ENCODE assay signal across 17 mouse cellular contexts in the genomic region with DNA sequence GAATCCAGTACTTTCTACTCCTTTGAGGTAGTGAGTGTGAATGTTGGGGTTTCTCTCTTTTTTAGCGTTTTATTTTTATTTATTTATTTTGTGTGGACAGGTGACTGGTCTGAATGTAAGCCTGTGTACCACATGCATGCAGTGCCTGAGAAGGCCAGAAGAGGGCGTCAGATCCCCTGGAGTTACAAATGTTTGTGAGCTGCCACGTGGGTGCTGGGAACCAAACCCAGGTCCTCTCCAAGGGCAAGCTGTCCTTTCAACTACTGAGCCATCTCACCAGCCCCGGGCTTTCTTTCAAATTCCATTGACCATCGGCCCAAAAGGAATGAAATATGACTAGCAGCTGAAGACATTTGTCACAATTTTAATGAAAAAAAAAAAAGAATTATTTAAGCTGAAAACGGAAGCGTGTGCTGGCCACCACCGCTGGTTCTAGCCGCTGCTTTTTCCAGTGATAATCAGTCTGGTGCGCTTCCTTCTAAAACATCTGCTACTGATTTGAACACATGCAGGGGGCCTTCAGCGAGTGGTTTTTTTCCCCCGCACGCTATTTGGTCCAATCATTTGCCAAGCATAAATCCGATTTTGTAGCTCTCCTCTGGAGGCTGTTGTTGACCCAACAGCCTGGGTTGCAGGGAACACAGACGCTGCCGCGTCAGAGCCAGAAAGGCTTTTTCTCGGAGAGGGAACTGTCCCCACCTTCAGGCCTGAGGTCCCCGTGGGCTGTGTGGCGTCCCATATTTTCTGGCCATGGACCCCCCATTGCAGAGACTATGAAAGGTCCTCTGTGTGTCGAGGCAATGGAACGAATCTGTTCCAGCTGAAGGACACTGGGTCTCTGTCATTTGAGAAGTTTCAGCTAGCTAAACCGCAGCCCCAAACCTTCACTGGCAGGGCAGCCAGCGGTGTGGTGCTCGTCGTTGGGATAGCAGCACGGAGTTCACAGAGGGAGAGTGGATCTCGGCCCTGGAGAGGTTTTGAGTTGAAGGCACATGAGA. TPM values are rescaled to one million over a fixed set of nuclear protein-coding genes. Genes with fewer than 3 reads are reported as not detected.
DNase-seq lines count a peak whose midpoint lies in the region; ATAC-seq and TF ChIP-seq lines count a peak whose summit lies in the region.
"Had no signal": no experiment of that assay in that cellular context is flagged by ENCODE, and none has a peak within 500 bp of the region (broad histone marks: within the 10 kb centered on the region; RNA-seq: fewer than 3 reads in every experiment).

No protein-coding gene starts in this region.

- ATAC-seq in liver, embryonic 14.5 days (ENCODE audit: insufficient read depth), result no peak
- ATAC-seq in liver, postnatal 0 days, result no peak
- ATAC-seq in Patski, result no peak
- ATAC-seq in limb, embryonic 13.5 days (ENCODE audit: low FRiP score, low read depth), result no peak
- ATAC-seq: CD4-positive, CD25-positive, alpha-beta regulatory T cell, adult 4 months; forebrain, postnatal 0 days; liver, embryonic 12.5 days had no signal

- no peak overlapping the region for H3K4me3 ChIP-seq in liver, embryonic 14.5 days (ENCODE audit: insufficient read depth in 1 of 2, low read depth in 2 of 2, low read length in 2 of 2)
- no peak overlapping the region for H3K4me3 ChIP-seq in liver, postnatal 0 days (ENCODE audit: low read depth, low read length)
- H3K4me3 ChIP-seq in embryonic facial prominence, embryonic 10.5 days, result peak overlapping the region; percentile 16; the same call in 1 of the 2 replicates
- no peak overlapping the region; the same call in 1 of the 2 replicates for H3K4me3 ChIP-seq in limb, embryonic 13.5 days
- H3K4me3 ChIP-seq: liver, embryonic 12.5 days; neural tube, embryonic 12.5 days had no signal

- TF ChIP-seq CTCF in liver, embryonic 14.5 days (IDR thresholded peaks at IDR 0.05; ENCODE audit: low read depth), result peak; percentile 25; the same call in 1 of the 2 replicates
- TF ChIP-seq CTCF in liver, postnatal 0 days (IDR thresholded peaks at IDR 0.05; ENCODE audit: low read depth), result no peak
- TF ChIP-seq CTCF in Patski (IDR thresholded peaks at IDR 0.05), result peak; percentile 39

- in situ Hi-C loops in Patski (cut with MboI; ENCODE audit: low pct_unique_long_range_greater_than_20kb), result no loop called here

- DNase-seq in liver, embryonic 14.5 days (ENCODE audit: low read depth in 3 of 3, low spot score in 3 of 3), result no peak
- DNase-seq in liver, postnatal 0 days, result no peak
- no peak for DNase-seq in Patski (ENCODE audit: low read depth, low spot score)
- DNase-seq in embryonic facial prominence, embryonic 10.5 days (ENCODE audit: low spot score), result peak; percentile 43
- DNase-seq in right cerebral cortex, postnatal 25 days, result no peak
- DNase-seq in layer of hippocampus, postnatal 14 days (ENCODE audit: low spot score in 2 of 2), result no peak
- DNase-seq: adrenal gland, postnatal 14 days; cerebellum, adult 9-10 months; forebrain, postnatal 0 days; kidney, adult 2 months; lung, postnatal 36 days; midbrain, embryonic 14.5 days had no signal

- H3K27me3 ChIP-seq in liver, embryonic 14.5 days (ENCODE audit: control insufficient read depth, insufficient read depth, low read length), result no peaks in the 10 kb centered on the region
- H3K27me3 ChIP-seq in liver, postnatal 0 days (ENCODE audit: insufficient read depth, low read length), result no peaks in the 10 kb centered on the region
- H3K27me3 ChIP-seq in Patski, result no peaks in the 10 kb centered on the region
- H3K27me3 ChIP-seq in embryonic facial prominence, embryonic 10.5 days (replicated peaks; ENCODE audit: low read depth, poor library complexity, severe bottlenecking), result no peaks in the 10 kb centered on the region
- no peaks in the 10 kb centered on the region for H3K27me3 ChIP-seq in limb, embryonic 13.5 days
- H3K27me3 ChIP-seq: liver, embryonic 12.5 days; neural tube, embryonic 12.5 days had no signal

- no peaks in the 10 kb centered on the region for H3K4me1 ChIP-seq in liver, embryonic 14.5 days (replicated peaks; ENCODE audit: control insufficient read depth in 2 of 2, insufficient read depth in 2 of 2, low read length in 1 of 2)
- no peaks in the 10 kb centered on the region for H3K4me1 ChIP-seq in liver, postnatal 0 days (ENCODE audit: insufficient read depth)
- H3K4me1 ChIP-seq in embryonic facial prominence, embryonic 10.5 days, result peaks cover 18% of the 10 kb centered on the region
- H3K4me1 ChIP-seq in limb, embryonic 13.5 days, result 0 out of 2 replicates have a peak, but pooled peaks cover 5% of the 10 kb centered on the region
- H3K4me1 ChIP-seq: liver, embryonic 12.5 days; neural tube, embryonic 12.5 days had no signal

- H3K9me3 ChIP-seq in liver, embryonic 14.5 days (ENCODE audit: control insufficient read depth, low read length), result no peaks in the 10 kb centered on the region
- no peaks in the 10 kb centered on the region for H3K9me3 ChIP-seq in liver, postnatal 0 days (ENCODE audit: low read length)
- H3K9me3 ChIP-seq in embryonic facial prominence, embryonic 10.5 days, result no peaks in the 10 kb centered on the region
- peaks cover 2% of the 10 kb centered on the region; the same call in 1 of the 2 replicates for H3K9me3 ChIP-seq in limb, embryonic 13.5 days
- H3K9me3 ChIP-seq: liver, embryonic 12.5 days; neural tube, embryonic 12.5 days had no signal

- 75% methylated on average over 28 of the region's 28 CpGs for WGBS in liver, embryonic 14.5 days (ENCODE audit: insufficient replicate concordance)
- 79% methylated on average over 28 of the region's 28 CpGs for WGBS in liver, postnatal 0 days (ENCODE audit: insufficient replicate concordance)
- WGBS in embryonic facial prominence, embryonic 10.5 days, result 57% methylated on average over 28 of the region's 28 CpGs
- 47% methylated on average over 28 of the region's 28 CpGs for WGBS in limb, embryonic 13.5 days

- no peak overlapping the region for H3K27ac ChIP-seq in liver, embryonic 14.5 days
- no peak overlapping the region for H3K27ac ChIP-seq in liver, postnatal 0 days (ENCODE audit: low read depth)
- 0 out of 2 replicates have a peak overlapping the region, but pooled peaks have one; percentile 15 for H3K27ac ChIP-seq in embryonic facial prominence, embryonic 10.5 days (replicated peaks)
- peak overlapping the region; percentile 33; the same call in 1 of the 2 replicates for H3K27ac ChIP-seq in limb, embryonic 13.5 days
- H3K27ac ChIP-seq: hindbrain, embryonic 14.5 days; liver, embryonic 12.5 days; neural tube, embryonic 12.5 days had no signal

- H3K36me3 ChIP-seq in liver, embryonic 14.5 days (replicated peaks; ENCODE audit: control insufficient read depth, insufficient read depth, low read depth), result no peaks in the 10 kb centered on the region
- no peaks in the 10 kb centered on the region for H3K36me3 ChIP-seq in liver, postnatal 0 days (replicated peaks; ENCODE audit: insufficient read depth, low read length)
- no peaks in the 10 kb centered on the region for H3K36me3 ChIP-seq in embryonic facial prominence, embryonic 10.5 days (replicated peaks)
- no peaks in the 10 kb centered on the region for H3K36me3 ChIP-seq in limb, embryonic 13.5 days
- H3K36me3 ChIP-seq: liver, embryonic 12.5 days; neural tube, embryonic 12.5 days had no signal

- no peak for TF ChIP-seq EP300 in liver, embryonic 14.5 days (IDR thresholded peaks at IDR 0.05; ENCODE audit: low read depth)
- no peak for TF ChIP-seq EP300 in liver, postnatal 0 days (IDR thresholded peaks at IDR 0.05; ENCODE audit: low read depth)

- no peak overlapping the region for H3K4me2 ChIP-seq in liver, embryonic 14.5 days (ENCODE audit: low read depth)
- no peak overlapping the region for H3K4me2 ChIP-seq in liver, postnatal 0 days (ENCODE audit: low read depth, low read length)
- peak overlapping the region; percentile 39 for H3K4me2 ChIP-seq in limb, embryonic 13.5 days (replicated peaks)
- H3K4me2 ChIP-seq: hindbrain, embryonic 14.5 days; liver, embryonic 12.5 days; neural tube, embryonic 12.5 days had no signal

- no peak overlapping the region for H3K9ac ChIP-seq in liver, embryonic 14.5 days (replicated peaks)
- no peak overlapping the region for H3K9ac ChIP-seq in liver, postnatal 0 days (replicated peaks)
- 0 out of 2 replicates have a peak overlapping the region, but pooled peaks have one; percentile 8 for H3K9ac ChIP-seq in limb, embryonic 13.5 days
- H3K9ac ChIP-seq: forebrain, postnatal 0 days; hindbrain, embryonic 14.5 days; liver, embryonic 12.5 days; neural tube, embryonic 12.5 days had no signal

- POLR2A ChIA-PET in Patski (lab: Charles Lee), result no interaction called here

- CTCF ChIA-PET in Patski (lab: Charles Lee), result interaction anchor here (1.7 kb wide), 1 partner anchor 16 kb away, joined by 3 read pairs; no protein-coding TSS in a partner anchor

RNA-seq across cellular contexts. Expression of a gene that starts 16.9 kb away (rescaled TPM):
- 0.11 and 0.16 TPM in 2 replicates for polyA plus RNA-seq in liver, embryonic 14.5 days (2012; rRNA removed)
- 0.10 TPM in 1 of 2 replicates, not detected in the other for polyA plus RNA-seq in liver, embryonic 14.5 days (2014; fragmentation: Nextera tagmentation; extraction: Ambion mirVana)
- 0.06 and 0.21 TPM in 2 replicates for polyA plus RNA-seq in liver, postnatal 0 days (2015; fragmentation: Nextera tagmentation; extraction: Ambion mirVana)
- polyA plus RNA-seq in Patski (2021), result 0.14 TPM
- polyA plus RNA-seq in embryonic facial prominence, embryonic 10.5 days (2016; fragmentation: Nextera tagmentation; extraction: Ambion mirVana), result 4.3 and 4.5 TPM in 2 replicates
- 0.61 and 1.1 TPM in 2 replicates for polyA plus RNA-seq in limb, embryonic 13.5 days (2015; fragmentation: Nextera tagmentation; extraction: Ambion mirVana)
- 1 to 10 TPM; 3.7 to 5.4 TPM for total RNA-seq in layer of hippocampus, postnatal 14 days (2021)

Comparison
In these comparisons a context has a peak if more than half of its experiments do, and no peak if none do; other contexts are left out.
1. H3K27ac ChIP-seq: peak in embryonic facial prominence, embryonic 10.5 days (single experiment) and limb, embryonic 13.5 days (single experiment); none in liver, embryonic 14.5 days (single experiment) and liver, postnatal 0 days (single experiment).